Mouse (Mus musculus): ENCODE results near the gene Eva1b. TPM values are rescaled to one million over a fixed set of nuclear protein-coding genes. Genes with fewer than 3 reads are reported as not detected.
"Not testable (repeated sequence)": the region's sequence is repeated elsewhere in the genome, so short reads cannot be mapped to it uniquely, and the experiment has no call there.

Eva1b gene
- polyA plus RNA-seq, 1 experiment from 2014 or later = 103 TPM

DNA sequence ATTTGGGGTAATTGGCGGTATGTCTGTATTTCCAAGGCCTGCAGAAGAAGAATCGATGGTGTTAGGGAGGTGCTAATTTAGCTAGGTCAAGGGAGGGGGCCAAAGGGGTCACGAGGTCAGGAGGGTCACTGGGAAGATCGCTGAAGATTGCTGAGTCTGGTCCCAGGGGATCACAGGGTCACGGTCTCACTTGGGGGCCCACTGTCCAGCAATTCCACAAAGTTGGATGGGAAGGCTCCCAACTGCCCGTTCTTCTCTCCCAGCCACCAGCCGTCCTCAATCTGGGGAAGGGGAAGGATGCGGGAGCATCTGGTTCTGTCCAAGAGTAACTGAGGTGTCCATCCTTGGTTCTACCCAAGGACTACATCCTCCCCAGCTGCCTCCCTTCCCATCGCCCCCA lies 14.4 kb downstream of the Eva1b start:
- Histone ChIP-seq H3K4me3 (ENCODE audit: low read length) (peak overlapping the region; percentile 65), H3K4me2 (replicated peaks; ENCODE audit: low read depth, low read length) (peak overlapping the region; percentile 93), H3K27ac (ENCODE audit: low read length) (no peak overlapping the region), H3K36me3 (ENCODE audit: insufficient read depth, low read length) (peaks cover 18% of the 10 kb centered on the region), H3K27me3 (ENCODE audit: insufficient read depth, low read length) (no peaks in the 10 kb centered on the region), H3K9ac (replicated peaks; ENCODE audit: low read length) (peak overlapping the region; percentile 85), H3K4me1 (ENCODE audit: insufficient read depth, low read length) (peaks cover 23% of the 10 kb centered on the region), H3K9me3 (ENCODE audit: low read length) (no peaks in the 10 kb centered on the region)
- WGBS = 44% methylated on average over 9 of the region's 9 CpGs
- 0 out of 2 replicates have a peak, but pooled peaks have one; percentile 1 for ATAC-seq (ENCODE audit: low FRiP score, low TSS enrichment)

DNA sequence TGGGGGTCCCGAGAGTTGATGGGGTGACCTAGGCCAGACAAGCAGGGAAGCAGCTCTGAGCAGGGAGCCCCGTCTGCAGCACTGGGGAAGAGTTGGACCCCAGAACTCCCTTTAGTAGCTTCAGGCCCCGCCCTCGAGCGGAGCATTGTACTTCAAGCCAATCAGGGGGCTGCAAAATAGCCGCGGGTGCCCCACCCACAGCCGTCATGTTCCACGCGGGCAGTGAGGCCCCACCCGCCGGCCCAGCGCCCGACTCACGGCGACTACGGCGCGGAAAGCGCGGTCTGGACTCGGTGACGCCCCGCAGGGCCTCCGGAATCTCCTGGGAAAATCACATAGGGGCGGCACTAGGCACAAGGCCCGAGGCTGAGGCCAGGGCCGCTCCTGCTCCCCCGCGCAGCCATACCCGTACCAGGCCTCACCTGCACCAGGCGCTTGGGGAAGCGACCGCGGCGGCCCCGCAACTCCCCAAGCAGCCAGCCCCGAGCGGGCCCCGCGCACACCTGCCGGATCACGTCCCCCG lies 15.1 kb downstream of the Eva1b start:
- WGBS = 1% methylated on average over 44 of the region's 44 CpGs
- peak overlapping the region; percentile 85 for H3K27ac ChIP-seq (ENCODE audit: low read length)
- H3K36me3 ChIP-seq (ENCODE audit: insufficient read depth, low read length) = peaks cover 19% of the 10 kb centered on the region
- peak overlapping the region; percentile 85 for H3K9ac ChIP-seq (replicated peaks; ENCODE audit: low read length)
- no peaks in the 10 kb centered on the region for H3K9me3 ChIP-seq (ENCODE audit: low read length)
- peaks cover 23% of the 10 kb centered on the region for H3K4me1 ChIP-seq (ENCODE audit: insufficient read depth, low read length)
- peak; percentile 94 for ATAC-seq (ENCODE audit: low FRiP score, low TSS enrichment)
- H3K27me3 ChIP-seq (ENCODE audit: insufficient read depth, low read length) = no peaks in the 10 kb centered on the region
- peak overlapping the region; percentile 65 for H3K4me3 ChIP-seq (ENCODE audit: low read length)
- H3K4me2 ChIP-seq (replicated peaks; ENCODE audit: low read depth, low read length) = peak overlapping the region; percentile 93

DNA sequence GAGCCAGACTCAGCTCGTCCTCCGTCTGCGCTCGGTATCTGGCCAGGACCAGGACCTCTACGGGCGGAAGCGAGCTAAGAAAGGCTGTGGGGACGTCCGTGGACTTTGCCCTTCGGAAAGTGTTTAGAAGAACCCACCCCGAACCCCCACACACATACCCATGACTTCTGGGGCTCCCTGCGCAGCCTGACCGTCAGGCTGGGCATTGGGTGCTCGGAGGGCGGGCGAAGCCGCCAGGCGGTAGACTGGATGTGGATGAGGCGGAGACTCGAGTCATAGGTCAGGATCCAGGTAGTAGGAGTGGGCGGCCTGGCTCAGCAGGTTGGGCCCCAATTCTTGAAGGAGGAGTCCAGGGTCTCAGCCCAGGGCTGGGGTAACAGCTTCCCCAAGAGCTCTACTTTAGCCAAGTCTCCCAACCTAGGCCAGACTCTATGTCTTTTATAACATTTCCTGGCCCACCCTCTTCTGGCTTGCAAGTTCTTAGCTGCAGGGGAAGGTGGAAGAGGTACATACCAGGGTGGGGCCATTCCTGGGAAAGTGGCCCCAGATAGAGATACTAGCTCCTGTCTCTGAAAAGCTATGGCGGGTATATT lies 15.6 kb downstream of the Eva1b start, which contains the start of gene Sh3d21:
Sh3d21 (minus strand) TSS at position 425 of the 593 bp plus-strand sequence.
- H3K9ac ChIP-seq (replicated peaks; ENCODE audit: low read length) = peak within 1 kb of the TSS; percentile 85
- peak within 1 kb of the TSS; percentile 85 for H3K27ac ChIP-seq (ENCODE audit: low read length)
- WGBS = 6% methylated on average over 22 of the region's 22 CpGs
- peak within 1 kb of the TSS; percentile 93 for H3K4me2 ChIP-seq (replicated peaks; ENCODE audit: low read depth, low read length)
- H3K9me3 ChIP-seq (ENCODE audit: low read length) = no peaks in the 10 kb centered on the region
- peak within 1 kb of the TSS; percentile 65 for H3K4me3 ChIP-seq (ENCODE audit: low read length)
- H3K27me3 ChIP-seq (ENCODE audit: insufficient read depth, low read length) = no peaks in the 10 kb centered on the region
- H3K36me3 ChIP-seq (ENCODE audit: insufficient read depth, low read length) = peaks cover 24% of the 10 kb centered on the region
- ATAC-seq (ENCODE audit: low FRiP score, low TSS enrichment) = peak; percentile 68
- peaks cover 23% of the 10 kb centered on the region for H3K4me1 ChIP-seq (ENCODE audit: insufficient read depth, low read length)

DNA sequence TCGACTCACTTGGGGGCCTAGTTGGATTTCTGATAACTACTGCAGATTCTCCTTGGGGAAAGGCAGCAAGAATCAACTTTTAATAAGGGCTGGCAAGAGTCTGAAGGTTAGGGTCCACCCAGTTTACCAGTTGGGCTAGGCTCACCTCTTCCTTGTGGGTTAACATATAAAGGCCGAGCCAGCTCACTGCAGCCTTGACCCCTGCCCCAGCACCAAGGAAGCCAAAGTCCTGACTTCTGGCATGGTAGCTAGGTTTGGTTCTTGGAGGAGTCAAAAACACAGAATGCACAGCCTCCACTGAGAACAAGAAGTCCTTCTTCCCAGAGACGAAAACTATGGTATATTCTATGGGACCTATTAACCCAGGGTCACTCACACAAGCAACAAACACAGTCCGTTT lies 16.1 kb downstream of the Eva1b start:
- Histone ChIP-seq H3K36me3 (ENCODE audit: insufficient read depth, low read length) (peaks cover 29% of the 10 kb centered on the region), H3K4me1 (ENCODE audit: insufficient read depth, low read length) (peaks cover 23% of the 10 kb centered on the region), H3K9ac (replicated peaks; ENCODE audit: low read length) (no peak overlapping the region; the same call in 1 of the 2 replicates), H3K9me3 (ENCODE audit: low read length) (no peaks in the 10 kb centered on the region), H3K4me3 (ENCODE audit: low read length) (no peak overlapping the region; the same call in 1 of the 2 replicates), H3K27me3 (ENCODE audit: insufficient read depth, low read length) (no peaks in the 10 kb centered on the region), H3K27ac (ENCODE audit: low read length) (peak overlapping the region; percentile 85), H3K4me2 (replicated peaks; ENCODE audit: low read depth, low read length) (peak overlapping the region; percentile 93)
- WGBS = 52% methylated on average over 4 of the region's 4 CpGs
- no peak for ATAC-seq (ENCODE audit: low FRiP score, low TSS enrichment)

DNA sequence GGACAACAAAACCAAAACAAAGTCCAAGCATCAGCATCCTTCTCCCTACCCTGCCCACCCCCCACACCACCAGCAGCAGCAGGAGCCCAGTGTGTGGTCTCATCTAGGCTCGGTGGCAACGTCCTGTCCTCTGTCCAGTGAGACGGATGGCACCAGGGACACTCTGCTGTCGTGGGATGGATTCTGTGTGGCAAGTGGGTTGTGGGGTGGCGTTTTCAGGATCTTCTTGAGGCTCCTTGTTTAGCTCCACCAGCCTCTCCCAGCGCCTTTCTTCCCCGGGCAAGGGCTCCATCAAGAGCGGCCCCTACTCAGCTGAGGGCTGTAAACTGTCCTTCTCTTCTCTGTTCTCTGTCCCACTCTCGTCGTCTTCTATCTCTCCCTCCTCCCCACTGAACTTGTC lies 17.5 kb downstream of the Eva1b start:
- peaks cover 42% of the 10 kb centered on the region for H3K36me3 ChIP-seq (ENCODE audit: insufficient read depth, low read length)
- not testable (repeated sequence) for H3K27me3 ChIP-seq (ENCODE audit: insufficient read depth, low read length); H3K9ac ChIP-seq (replicated peaks; ENCODE audit: low read length); H3K9me3 ChIP-seq (ENCODE audit: low read length); H3K4me2 ChIP-seq (replicated peaks; ENCODE audit: low read depth, low read length); ATAC-seq (ENCODE audit: low FRiP score, low TSS enrichment); H3K27ac ChIP-seq (ENCODE audit: low read length); H3K4me3 ChIP-seq (ENCODE audit: low read length)
- 71% methylated on average over 8 of the region's 10 CpGs for WGBS
- H3K4me1 ChIP-seq (ENCODE audit: insufficient read depth, low read length) = peaks cover 19% of the 10 kb centered on the region

DNA sequence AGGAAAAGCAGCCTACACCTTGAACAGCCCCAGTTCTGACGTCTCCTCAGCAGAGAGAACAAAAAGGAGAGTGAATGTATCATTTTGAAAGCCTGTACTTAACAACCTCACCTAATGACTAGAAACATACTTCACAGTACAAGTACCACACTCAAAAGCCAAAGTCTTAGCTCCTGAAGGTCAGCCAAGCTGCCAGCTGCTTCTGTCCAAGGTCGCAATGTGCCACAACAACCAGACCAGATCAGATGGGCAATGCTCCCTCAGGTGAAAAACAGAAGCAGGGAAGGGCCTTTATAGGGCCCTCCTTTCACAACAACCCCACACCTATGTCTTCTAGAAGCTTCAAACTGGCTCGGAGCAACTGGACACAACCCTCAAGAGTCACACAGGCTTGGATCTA lies 18.5 kb downstream of the Eva1b start:
- WGBS = 82% methylated on average over 3 of the region's 3 CpGs
- H3K9ac ChIP-seq (replicated peaks; ENCODE audit: low read length) = no peak overlapping the region
- H3K9me3 ChIP-seq (ENCODE audit: low read length) = no peaks in the 10 kb centered on the region
- peaks cover 50% of the 10 kb centered on the region for H3K36me3 ChIP-seq (ENCODE audit: insufficient read depth, low read length)
- no peaks in the 10 kb centered on the region for H3K27me3 ChIP-seq (ENCODE audit: insufficient read depth, low read length)
- peaks cover 19% of the 10 kb centered on the region for H3K4me1 ChIP-seq (ENCODE audit: insufficient read depth, low read length)
- no peak overlapping the region for H3K27ac ChIP-seq (ENCODE audit: low read length)
- ATAC-seq (ENCODE audit: low FRiP score, low TSS enrichment) = no peak
- no peak overlapping the region for H3K4me3 ChIP-seq (ENCODE audit: low read length)
- no peak overlapping the region for H3K4me2 ChIP-seq (replicated peaks; ENCODE audit: low read depth, low read length)

DNA sequence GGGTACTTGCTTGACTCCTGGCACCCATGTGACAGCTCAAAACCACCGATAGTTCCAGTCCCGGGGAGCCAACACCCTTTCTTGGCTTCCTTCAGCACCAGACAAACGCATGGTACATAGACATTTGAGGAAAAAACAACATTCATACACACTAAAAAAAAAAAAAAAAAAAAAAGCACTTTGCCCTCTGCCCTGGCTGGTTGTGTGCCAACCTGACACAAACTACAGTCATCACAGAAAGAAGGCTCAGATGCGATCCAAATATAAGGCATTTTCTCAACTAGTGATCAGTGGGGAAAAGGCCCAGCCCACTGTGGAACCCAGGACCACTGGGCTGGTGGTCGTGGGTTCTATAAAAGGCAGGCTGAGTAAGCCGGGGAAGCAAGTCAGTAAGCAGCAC lies 21.3 kb downstream of the Eva1b start:
- Histone ChIP-seq H3K4me2 (replicated peaks; ENCODE audit: low read depth, low read length) (no peak overlapping the region), H3K27me3 (ENCODE audit: insufficient read depth, low read length) (no peaks in the 10 kb centered on the region), H3K4me1 (ENCODE audit: insufficient read depth, low read length) (peaks cover under 1% of the 10 kb centered on the region), H3K9ac (replicated peaks; ENCODE audit: low read length) (no peak overlapping the region), H3K36me3 (ENCODE audit: insufficient read depth, low read length) (peaks cover 66% of the 10 kb centered on the region), H3K4me3 (ENCODE audit: low read length) (no peak overlapping the region), H3K9me3 (ENCODE audit: low read length) (no peaks in the 10 kb centered on the region), H3K27ac (ENCODE audit: low read length) (no peak overlapping the region)
- WGBS = 92% methylated on average over 6 of the region's 6 CpGs
- no peak for ATAC-seq (ENCODE audit: low FRiP score, low TSS enrichment)

DNA sequence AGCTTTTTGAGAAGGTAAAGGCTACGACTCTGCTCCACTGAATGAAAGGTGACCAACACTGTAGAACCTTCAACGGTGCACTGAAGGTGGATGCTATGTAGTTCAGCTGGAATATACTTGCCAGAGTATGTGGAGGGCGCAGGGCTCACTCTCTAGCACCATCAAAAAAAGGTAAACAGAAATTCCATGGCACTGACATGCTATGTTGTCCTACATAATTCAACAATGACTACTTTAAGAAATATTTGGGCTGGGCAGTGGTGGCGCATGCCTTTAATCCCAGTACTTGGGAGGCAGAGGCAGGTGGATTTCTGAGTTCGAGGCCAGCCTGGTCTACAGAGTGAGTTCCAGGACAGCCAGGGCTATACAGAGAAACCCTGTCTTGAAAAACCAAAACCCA lies 23.2 kb downstream of the Eva1b start:
- not testable (repeated sequence) for ATAC-seq (ENCODE audit: low FRiP score, low TSS enrichment); H3K27ac ChIP-seq (ENCODE audit: low read length); H3K27me3 ChIP-seq (ENCODE audit: insufficient read depth, low read length); H3K4me1 ChIP-seq (ENCODE audit: insufficient read depth, low read length); H3K4me2 ChIP-seq (replicated peaks; ENCODE audit: low read depth, low read length); H3K4me3 ChIP-seq (ENCODE audit: low read length); H3K9me3 ChIP-seq (ENCODE audit: low read length); H3K9ac ChIP-seq (replicated peaks; ENCODE audit: low read length)
- 94% methylated on average over 5 of the region's 5 CpGs for WGBS
- peaks cover 78% of the 10 kb centered on the region for H3K36me3 ChIP-seq (ENCODE audit: insufficient read depth, low read length)

DNA sequence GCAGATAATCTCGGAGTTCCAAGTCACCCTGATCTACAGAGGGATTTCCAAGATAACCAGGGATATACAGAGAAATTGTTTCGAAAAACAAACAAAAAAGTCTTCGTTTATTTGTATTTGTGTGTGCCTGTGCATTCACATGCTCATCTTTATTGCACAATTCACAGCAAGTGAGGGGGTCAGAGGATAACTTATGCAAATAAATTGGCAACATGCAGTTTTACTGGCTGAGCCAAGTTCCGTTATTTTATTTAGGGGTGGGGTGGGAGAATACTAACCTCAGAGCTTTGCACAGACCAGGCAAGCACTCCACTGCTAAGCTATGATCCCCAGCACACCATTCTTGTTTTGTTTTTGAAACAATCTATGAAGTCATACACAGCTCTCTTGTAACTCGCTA lies 26.3 kb downstream of the Eva1b start:
- 90% methylated on average over 5 of the region's 5 CpGs for WGBS
- Histone ChIP-seq H3K4me3 (ENCODE audit: low read length) (no peak overlapping the region), H3K4me2 (replicated peaks; ENCODE audit: low read depth, low read length) (no peak overlapping the region), H3K4me1 (ENCODE audit: insufficient read depth, low read length) (no peaks in the 10 kb centered on the region), H3K9me3 (ENCODE audit: low read length) (no peaks in the 10 kb centered on the region), H3K27ac (ENCODE audit: low read length) (no peak overlapping the region), H3K36me3 (ENCODE audit: insufficient read depth, low read length) (peaks cover 74% of the 10 kb centered on the region), H3K27me3 (ENCODE audit: insufficient read depth, low read length) (no peaks in the 10 kb centered on the region), H3K9ac (replicated peaks; ENCODE audit: low read length) (no peak overlapping the region)
- no peak for ATAC-seq (ENCODE audit: low FRiP score, low TSS enrichment)

DNA sequence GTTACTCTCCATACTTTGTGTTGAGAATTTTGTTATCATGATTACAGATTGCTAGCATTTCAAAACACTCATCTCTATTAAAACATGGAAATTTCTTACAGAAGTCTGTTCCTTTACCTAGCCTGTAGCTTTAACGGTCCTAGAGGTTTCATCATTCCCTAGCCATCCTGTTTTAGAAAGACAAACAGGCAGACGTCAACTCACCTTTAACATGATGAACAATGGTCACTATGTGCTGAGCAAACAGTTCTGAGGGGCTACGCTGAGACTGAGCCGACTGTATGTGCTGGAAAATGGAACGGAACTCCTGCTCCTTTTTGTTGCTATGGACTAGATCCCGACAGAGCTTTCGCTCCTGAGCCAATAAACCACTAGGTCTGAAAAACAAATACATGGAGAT lies 28.4 kb downstream of the Eva1b start:
- not testable (repeated sequence) for H3K9me3 ChIP-seq (ENCODE audit: low read length); ATAC-seq (ENCODE audit: low FRiP score, low TSS enrichment); H3K27ac ChIP-seq (ENCODE audit: low read length); H3K9ac ChIP-seq (replicated peaks; ENCODE audit: low read length); H3K4me1 ChIP-seq (ENCODE audit: insufficient read depth, low read length); H3K4me3 ChIP-seq (ENCODE audit: low read length); H3K4me2 ChIP-seq (replicated peaks; ENCODE audit: low read depth, low read length); H3K27me3 ChIP-seq (ENCODE audit: insufficient read depth, low read length)
- 95% methylated on average over 7 of the region's 7 CpGs for WGBS
- H3K36me3 ChIP-seq (ENCODE audit: insufficient read depth, low read length) = peaks cover 65% of the 10 kb centered on the region

Data from kidney, embryonic 16.5 days (tissue).